Mouse (Mus musculus) T-helper 17 cell (primary cell): ENCODE results near the gene Cldnd2.

Experiments
- in situ Hi-C, 2 experiments: fragments of 300-600 bp; cut with MboI, MseI; formaldehyde crosslinking; loops; 1 replicate in 1 of 2; 2 replicates in 1 of 2; pipeline ENCODE4 v1.15.1; 2025; ENCODE audit warnings: high pct_unique_total_duplicates in 2 of 2

Gene Cldnd2

DNA sequence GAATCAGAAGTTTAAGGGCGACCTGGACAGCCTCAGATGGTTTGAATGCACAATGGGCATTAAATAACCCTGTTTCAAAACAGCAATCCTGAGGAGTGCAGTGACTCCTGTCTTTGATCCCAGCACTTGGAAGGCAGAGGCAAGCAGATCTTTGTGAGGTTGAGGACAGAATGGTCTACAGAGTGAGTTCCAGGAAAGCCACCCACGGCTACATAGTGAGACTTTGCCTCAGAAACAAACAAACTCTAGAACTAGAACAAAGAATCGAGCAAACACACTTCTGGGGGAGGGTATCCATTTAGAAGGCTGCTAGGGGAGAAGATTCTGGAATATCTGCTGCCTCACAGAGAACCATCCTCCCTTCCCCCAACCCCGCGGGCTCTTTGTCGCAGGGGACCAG, at the start of gene Cldnd2:
Cldnd2 (plus strand) TSS at position 301 of the 400 bp plus-strand sequence.
- in situ Hi-C loops = loop anchor here (10.0 kb wide), 2 partner anchors 126 to 814 kb away; partner anchors contain the start of genes Zfp715 (in 2 of the 2) and Acp4 (in 1 of the 2)

GRCm38 (mm10) chr7:43392349-43393121, 48.0 kb upstream of the Cldnd2 start:
- in situ Hi-C loops = no loop called here

DNA sequence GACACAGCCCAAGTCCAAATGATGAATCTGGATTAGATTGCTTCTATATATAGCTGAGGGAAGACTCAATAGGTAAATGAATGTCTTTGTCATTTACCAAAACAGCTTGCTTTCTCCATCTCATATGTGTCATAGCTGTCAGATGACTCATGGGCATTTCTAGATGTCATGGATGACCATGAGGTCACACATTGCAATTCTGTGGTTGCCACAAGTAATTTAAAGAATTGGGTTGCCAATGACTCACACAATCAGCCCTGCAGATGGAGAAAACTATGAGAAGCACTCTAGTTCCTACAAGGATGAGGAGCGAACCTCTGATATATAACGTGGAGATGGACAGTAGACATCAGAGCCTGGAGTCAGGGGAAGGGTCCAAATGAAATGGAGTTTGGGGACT, 41.1 kb upstream of the Cldnd2 start:
- in situ Hi-C loops = no loop called here

DNA sequence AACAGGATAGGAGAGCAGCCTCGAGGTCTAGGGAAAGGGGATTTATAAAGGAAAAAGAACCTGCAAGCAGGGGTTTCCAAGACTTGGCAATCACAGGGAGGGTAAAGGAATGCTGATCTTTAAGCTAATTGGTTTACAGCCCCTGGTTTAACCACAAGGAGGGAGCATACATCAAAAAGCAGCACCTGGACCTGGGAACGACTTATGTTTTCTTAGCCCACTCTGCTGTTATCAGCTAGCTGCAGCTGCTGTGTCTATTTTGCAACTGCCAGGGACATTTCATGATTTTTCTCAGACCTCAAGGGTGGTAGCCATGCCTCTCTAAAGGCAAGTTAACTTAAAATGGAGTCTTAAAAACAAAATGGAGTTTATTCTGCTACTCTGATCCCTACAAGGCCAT, 37.9 kb upstream of the Cldnd2 start:
- in situ Hi-C loops = no loop called here

DNA sequence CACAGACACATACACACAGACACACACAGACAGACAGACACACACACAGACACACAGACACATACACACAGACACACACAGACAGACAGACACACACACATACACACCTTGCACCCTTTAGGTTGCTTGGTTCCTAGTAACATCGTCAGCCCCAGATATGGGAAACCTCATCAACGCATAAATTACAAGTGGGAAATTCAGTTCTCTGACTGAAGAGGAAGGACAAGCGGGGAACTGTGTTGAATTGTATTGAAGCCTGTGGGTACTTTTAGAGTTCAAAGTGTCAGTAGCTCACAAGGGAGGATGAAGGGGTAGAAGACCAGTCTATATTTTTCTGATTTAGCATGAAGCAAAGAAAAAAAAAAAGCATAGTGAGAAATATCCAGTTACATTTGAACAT, 33.0 kb upstream of the Cldnd2 start:
- in situ Hi-C loops = no loop called here

DNA sequence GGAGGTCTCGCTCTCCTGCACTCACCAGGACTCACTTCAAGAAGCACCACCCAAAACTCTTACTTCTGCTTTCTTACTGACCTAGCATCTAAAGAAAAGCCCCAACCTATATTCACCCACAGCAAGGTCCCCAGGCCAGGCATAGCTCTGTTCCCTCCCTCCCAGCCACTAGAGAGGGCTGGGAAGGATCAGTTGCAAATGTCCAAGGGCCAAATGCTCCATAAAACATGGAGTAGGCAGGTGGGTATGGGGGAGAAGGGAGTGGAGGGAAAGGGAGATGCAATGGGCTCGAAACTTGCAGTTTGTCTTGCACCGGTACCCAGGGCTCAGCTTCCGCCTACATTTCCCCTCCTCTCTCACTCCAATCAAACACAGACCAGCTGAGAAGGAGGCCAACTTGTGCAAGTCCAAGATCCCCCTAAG, 32.4 kb upstream of the Cldnd2 start, which contains the start of gene Siglecg:
Siglecg (plus strand) TSS at position 74 of the 423 bp plus-strand sequence.
- in situ Hi-C loops = no loop called here

DNA sequence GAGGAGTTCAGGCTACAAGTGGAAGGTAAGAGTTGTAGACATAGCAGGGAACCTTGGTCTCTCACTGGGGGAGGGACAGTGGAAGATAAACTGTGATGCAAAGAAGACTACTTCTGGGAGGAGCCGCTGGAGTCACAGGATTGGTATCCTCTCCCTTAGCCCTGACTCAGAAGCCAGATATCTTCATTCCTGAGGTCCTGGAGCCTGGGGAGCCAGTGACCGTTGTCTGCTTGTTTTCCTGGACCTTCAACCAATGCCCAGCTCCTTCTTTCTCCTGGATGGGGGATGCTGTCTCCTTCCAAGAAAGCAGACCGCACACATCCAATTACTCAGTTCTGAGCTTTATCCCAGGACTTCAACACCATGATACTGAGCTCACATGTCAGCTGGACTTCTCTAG, 31.5 kb upstream of the Cldnd2 start:
- in situ Hi-C loops = no loop called here

GRCm38 (mm10) chr7:43411724-43412123, 28.9 kb upstream of the Cldnd2 start:
- in situ Hi-C loops = loop anchor here (5.0 kb wide), 1 partner anchor 1381 kb away; no protein-coding TSS in a partner anchor

DNA sequence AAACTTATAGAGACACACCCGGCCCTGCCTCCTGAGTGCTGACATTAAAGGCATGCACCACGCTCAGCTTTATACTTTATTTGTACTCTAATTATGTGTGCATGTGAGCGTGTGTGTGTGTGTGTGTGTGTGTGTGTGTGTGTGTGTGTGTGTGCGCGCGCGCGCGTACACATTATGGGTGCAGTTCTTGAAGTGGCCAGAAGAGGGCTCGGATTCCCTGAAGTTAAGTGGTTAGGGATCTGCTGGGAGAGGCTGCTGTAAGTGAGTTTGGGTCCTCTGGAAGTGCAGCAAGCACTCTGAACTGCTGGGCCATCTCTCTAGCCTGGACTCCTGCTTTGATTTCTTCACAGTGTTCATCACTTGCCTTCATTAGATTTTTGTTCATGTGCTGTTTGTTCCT, 23.3 kb upstream of the Cldnd2 start:
- in situ Hi-C loops = no loop called here

GRCm38 (mm10) chr7:43422995-43423617, 17.5 kb upstream of the Cldnd2 start:
- in situ Hi-C loops = no loop called here

GRCm38 (mm10) chr7:43423991-43424625, 16.5 kb upstream of the Cldnd2 start:
- in situ Hi-C loops = no loop called here

DNA sequence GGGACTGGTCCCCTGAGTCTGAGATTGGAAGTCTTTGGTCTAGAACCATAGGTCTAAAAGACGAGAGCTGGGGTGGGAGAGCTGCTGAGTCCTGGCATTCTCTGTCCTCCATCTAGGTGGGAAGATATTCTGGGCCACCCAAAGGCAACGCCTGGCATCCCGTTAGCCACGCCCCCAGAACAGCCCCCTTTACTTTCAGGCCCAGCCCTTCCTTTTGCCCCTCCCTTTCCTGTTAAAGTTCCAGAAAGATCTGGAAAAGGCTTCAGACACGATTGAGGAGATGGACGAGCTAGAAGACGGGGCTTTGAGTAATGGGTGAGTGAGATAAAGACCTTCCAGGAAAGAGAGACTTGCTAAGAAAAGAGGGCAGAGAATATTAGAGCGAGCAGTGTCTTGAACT, 13.2 kb upstream of the Cldnd2 start, which contains the start of gene Lim2:
Lim2 (plus strand) TSS at position 265 of the 400 bp plus-strand sequence.
- in situ Hi-C loops = no loop called here

GRCm38 (mm10) chr7:43429500-43429899, 11.1 kb upstream of the Cldnd2 start:
- in situ Hi-C loops = no loop called here

- in situ Hi-C loops = no loop called here
Measured at GRCm38 (mm10) chr7:43432891-43433290, 7.7 kb upstream of the Cldnd2 start.

- in situ Hi-C loops = no loop called here
Measured at GRCm38 (mm10) chr7:43434676-43435075, 5.9 kb upstream of the Cldnd2 start.

GRCm38 (mm10) chr7:43436341-43437255, 4.0 kb upstream of the Cldnd2 start, which contains the start of gene Nkg7:
Nkg7 (plus strand) TSS chr7:43437073.
- in situ Hi-C loops = no loop called here

- in situ Hi-C loops = no loop called here
Measured at GRCm38 (mm10) chr7:43438611-43439010, 2.0 kb upstream of the Cldnd2 start.

DNA sequence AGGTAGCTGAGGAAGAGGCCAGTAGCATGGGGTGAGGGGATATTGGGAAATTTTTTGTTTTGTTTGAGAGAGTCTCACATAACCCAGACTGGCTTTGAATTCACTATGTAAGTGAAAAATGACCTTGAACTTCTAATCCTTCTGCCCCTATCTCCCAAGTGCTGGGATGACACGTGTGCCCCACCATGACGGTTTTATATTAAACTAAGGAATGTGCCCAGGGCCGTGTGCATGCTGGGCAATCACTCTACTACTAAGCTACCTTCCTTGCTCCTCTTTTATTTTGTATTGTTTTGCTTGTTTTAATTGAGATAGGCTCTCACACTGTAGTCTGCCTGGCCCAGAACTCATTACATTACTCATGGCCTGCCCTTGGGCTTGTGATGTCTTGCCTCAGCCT, 489 bp downstream of the Cldnd2 start:
- in situ Hi-C loops = loop anchor here (10.0 kb wide), 2 partner anchors 126 to 814 kb away; partner anchors contain the start of genes Zfp715 (in 2 of the 2) and Acp4 (in 1 of the 2)

- in situ Hi-C loops = loop anchor here (10.0 kb wide), 2 partner anchors 128 to 812 kb away; partner anchors contain the start of genes Zfp715 (in 2 of the 2) and Acp4 (in 1 of the 2)
Measured at GRCm38 (mm10) chr7:43442684-43443083, 2.1 kb downstream of the Cldnd2 start.

DNA sequence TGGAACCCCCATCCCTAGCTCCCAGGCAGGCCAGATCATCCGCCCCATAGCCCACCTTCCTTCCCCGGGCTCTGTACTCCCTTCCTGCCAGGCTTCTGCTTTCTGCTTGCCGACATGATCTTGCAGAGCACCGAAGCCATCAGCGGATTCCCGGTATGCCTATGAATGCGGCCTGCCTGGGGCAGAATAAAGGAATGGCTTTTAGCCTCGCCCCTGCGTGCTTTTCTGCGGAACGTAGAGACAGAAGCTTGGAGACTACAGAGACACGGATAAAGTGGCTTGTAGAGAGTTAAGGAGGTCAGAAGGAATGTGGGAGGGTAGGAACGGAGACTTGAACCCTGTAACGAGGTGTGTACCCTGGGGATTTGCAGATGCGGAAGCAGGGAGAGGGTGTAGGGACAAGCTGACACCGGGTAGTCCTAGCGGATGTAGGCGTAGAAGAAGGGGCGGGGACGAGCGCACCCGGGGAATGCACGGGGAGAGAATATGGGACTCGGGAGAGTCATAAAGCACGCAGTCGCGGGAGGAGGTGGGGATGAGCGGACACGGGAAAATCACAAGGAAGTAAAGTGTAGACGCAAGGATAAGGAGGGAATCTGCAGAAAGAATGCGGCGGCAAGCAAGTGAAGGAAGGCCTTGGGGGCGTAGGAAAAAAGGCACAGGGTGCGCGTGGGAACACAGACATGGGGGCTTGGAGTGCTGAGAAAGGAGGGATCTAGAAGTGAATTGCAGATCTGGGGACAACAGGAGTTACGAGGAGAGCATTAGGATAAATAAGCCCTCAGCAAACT, 2.7 kb downstream of the Cldnd2 start:
- in situ Hi-C loops = loop anchor here (10.0 kb wide), 2 partner anchors 129 to 811 kb away; partner anchors contain the start of genes Zfp715 (in 2 of the 2) and Acp4 (in 1 of the 2)
